Mouse (Mus musculus): Measurements from ENCODE around the gene Hsd17b11. TPM values are rescaled to one million over a fixed set of nuclear protein-coding genes. Genes with fewer than 3 reads are reported as not detected.
"Not testable (repeated sequence)": the region's sequence is repeated elsewhere in the genome, so short reads cannot be mapped to it uniquely, and the experiment has no call there.

Gene Hsd17b11
- polyA plus RNA-seq, 1 experiment from 2014 or later: 2.5 TPM

DNA sequence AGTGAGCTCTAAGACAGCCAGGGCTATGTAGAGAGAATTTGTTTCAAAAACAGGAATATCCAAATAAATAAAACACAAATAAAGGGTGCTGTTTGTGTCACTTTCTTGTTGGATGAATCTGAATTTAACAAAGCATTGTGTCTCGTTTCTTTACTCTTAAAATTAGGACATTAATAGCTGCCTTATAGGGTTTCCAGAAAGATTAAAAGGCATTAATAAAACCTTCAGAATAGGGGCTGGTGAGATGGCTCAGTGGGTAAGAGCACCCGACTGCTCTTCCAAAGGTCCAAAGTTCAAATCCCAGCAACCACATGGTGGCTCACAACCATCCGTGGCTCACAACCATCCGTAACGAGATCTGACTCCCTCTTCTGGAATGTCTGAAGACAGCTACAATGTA lies 2.5 kb upstream of the Hsd17b11 start:
- H3K27me3 ChIP-seq (replicated peaks; ENCODE audit: control insufficient read depth, insufficient read depth, low read length); H3K4me2 ChIP-seq; H3K36me3 ChIP-seq (ENCODE audit: control insufficient read depth, insufficient read depth, low read length); H3K4me3 ChIP-seq (ENCODE audit: low read depth, low read length); H3K9me3 ChIP-seq (ENCODE audit: control insufficient read depth, low read length); H3K9ac ChIP-seq (ENCODE audit: low read depth, low read length); H3K27ac ChIP-seq (ENCODE audit: low read depth, low read length); ATAC-seq (replicated peaks; ENCODE audit: low FRiP score); DNase-seq (ENCODE audit: low spot score): not testable (repeated sequence)
- 76% methylated on average over 5 of the region's 5 CpGs for WGBS
- peaks cover 12% of the 10 kb centered on the region for H3K4me1 ChIP-seq (replicated peaks; ENCODE audit: control insufficient read depth, insufficient read depth, low read length)

GRCm38 (mm10) chr5:104023289-104024020 lies 1.7 kb upstream of the Hsd17b11 start:
- no peak for ATAC-seq (replicated peaks; ENCODE audit: low FRiP score)
- H3K4me1 ChIP-seq (replicated peaks; ENCODE audit: control insufficient read depth, insufficient read depth, low read length): peaks cover 12% of the 10 kb centered on the region
- WGBS: 50% methylated on average over 8 of the region's 8 CpGs

DNA sequence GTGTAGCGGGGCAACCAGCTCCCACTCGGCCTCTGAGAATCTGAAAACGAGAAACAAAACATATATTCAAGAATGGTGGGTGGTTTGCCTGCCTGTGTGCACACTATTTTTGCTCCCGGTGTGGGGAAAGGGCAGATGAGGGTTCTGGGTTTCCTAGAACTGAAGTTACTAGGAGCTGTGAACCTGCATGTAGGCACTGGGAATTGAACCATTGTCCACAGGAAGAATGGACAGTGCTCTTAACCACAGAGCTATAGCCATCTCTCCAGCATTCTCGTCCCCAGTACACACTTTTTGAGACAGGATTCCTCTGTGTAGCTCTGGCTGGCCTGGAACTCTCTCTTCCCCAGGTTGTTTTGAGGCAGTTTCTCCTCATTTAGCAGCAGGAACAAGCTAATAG lies 839 bp upstream of the Hsd17b11 start:
- no peak for DNase-seq (ENCODE audit: low spot score)

More at GRCm38 (mm10) chr5:104023289-104024020, 1.7 kb upstream of the Hsd17b11 start:
- no peaks in the 10 kb centered on the region for H3K9me3 ChIP-seq (ENCODE audit: control insufficient read depth, low read length)
- no peak overlapping the region for H3K9ac ChIP-seq (ENCODE audit: low read depth, low read length)
- H3K36me3 ChIP-seq (ENCODE audit: control insufficient read depth, insufficient read depth, low read length): no peaks in the 10 kb centered on the region
- H3K27ac ChIP-seq (ENCODE audit: low read depth, low read length): no peak overlapping the region
- H3K27me3 ChIP-seq (replicated peaks; ENCODE audit: control insufficient read depth, insufficient read depth, low read length): no peaks in the 10 kb centered on the region; the same call in 1 of the 2 replicates
- H3K4me3 ChIP-seq (ENCODE audit: low read depth, low read length): no peak overlapping the region
- no peak for DNase-seq (ENCODE audit: low spot score)
- H3K4me2 ChIP-seq: peak overlapping the region; percentile 9; the same call in 1 of the 2 replicates

DNA sequence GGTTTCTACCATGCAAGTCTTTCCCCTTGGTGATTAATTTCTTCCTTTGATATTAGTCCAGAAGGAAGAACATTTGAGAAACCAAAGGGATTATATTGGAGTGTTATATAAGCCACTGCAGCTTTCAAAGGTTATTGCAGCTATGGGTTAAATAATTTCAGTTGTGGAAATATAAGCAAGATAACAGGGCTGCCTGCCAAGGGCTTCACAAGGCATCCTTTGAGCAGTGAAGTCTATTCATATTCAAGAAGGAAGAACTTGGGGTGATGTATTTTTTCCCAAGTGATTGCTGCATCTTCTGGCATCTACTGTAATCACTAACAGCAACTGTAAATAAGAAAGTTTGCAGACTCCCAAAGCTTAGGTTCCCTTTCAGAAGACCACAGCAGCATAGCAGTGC lies 10.3 kb downstream of the Hsd17b11 start:
- no peak overlapping the region for H3K27ac ChIP-seq (ENCODE audit: low read depth, low read length)
- no peak overlapping the region for H3K9ac ChIP-seq (ENCODE audit: low read depth, low read length)
- H3K9me3 ChIP-seq (ENCODE audit: control insufficient read depth, low read length): no peaks in the 10 kb centered on the region
- DNase-seq (ENCODE audit: low spot score): no peak
- ATAC-seq (replicated peaks; ENCODE audit: low FRiP score): no peak
- H3K4me3 ChIP-seq (ENCODE audit: low read depth, low read length): no peak overlapping the region
- H3K36me3 ChIP-seq (ENCODE audit: control insufficient read depth, insufficient read depth, low read length): no peaks in the 10 kb centered on the region
- no peaks in the 10 kb centered on the region for H3K27me3 ChIP-seq (replicated peaks; ENCODE audit: control insufficient read depth, insufficient read depth, low read length)
- no peaks in the 10 kb centered on the region for H3K4me1 ChIP-seq (replicated peaks; ENCODE audit: control insufficient read depth, insufficient read depth, low read length)
- H3K4me2 ChIP-seq: no peak overlapping the region

More for the DNA sequence above, 839 bp upstream of the Hsd17b11 start:
- H3K27me3 ChIP-seq (replicated peaks; ENCODE audit: control insufficient read depth, insufficient read depth, low read length): no peaks in the 10 kb centered on the region; the same call in 1 of the 2 replicates
- no peaks in the 10 kb centered on the region for H3K9me3 ChIP-seq (ENCODE audit: control insufficient read depth, low read length)
- no peak overlapping the region for H3K9ac ChIP-seq (ENCODE audit: low read depth, low read length)
- H3K4me2 ChIP-seq: peak overlapping the region; percentile 75
- no peak for ATAC-seq (replicated peaks; ENCODE audit: low FRiP score)
- WGBS: 37% methylated on average over 5 of the region's 5 CpGs
- H3K27ac ChIP-seq (ENCODE audit: low read depth, low read length): no peak overlapping the region
- no peak overlapping the region for H3K4me3 ChIP-seq (ENCODE audit: low read depth, low read length)
- peaks cover 12% of the 10 kb centered on the region for H3K4me1 ChIP-seq (replicated peaks; ENCODE audit: control insufficient read depth, insufficient read depth, low read length)
- H3K36me3 ChIP-seq (ENCODE audit: control insufficient read depth, insufficient read depth, low read length): no peaks in the 10 kb centered on the region

GRCm38 (mm10) chr5:104010261-104010660 lies 11.5 kb downstream of the Hsd17b11 start:
- Histone ChIP-seq H3K27ac (ENCODE audit: low read depth, low read length) (no peak overlapping the region), H3K27me3 (replicated peaks; ENCODE audit: control insufficient read depth, insufficient read depth, low read length) (no peaks in the 10 kb centered on the region), H3K36me3 (ENCODE audit: control insufficient read depth, insufficient read depth, low read length) (no peaks in the 10 kb centered on the region), H3K9ac (ENCODE audit: low read depth, low read length) (no peak overlapping the region), H3K4me1 (replicated peaks; ENCODE audit: control insufficient read depth, insufficient read depth, low read length) (no peaks in the 10 kb centered on the region), H3K4me3 (ENCODE audit: low read depth, low read length) (no peak overlapping the region), H3K9me3 (ENCODE audit: control insufficient read depth, low read length) (no peaks in the 10 kb centered on the region), H3K4me2 (no peak overlapping the region)
- ATAC-seq (replicated peaks; ENCODE audit: low FRiP score) (no peak), DNase-seq (ENCODE audit: low spot score) (no peak)
- WGBS: 90% methylated on average over 7 of the region's 7 CpGs

- Histone ChIP-seq H3K9me3 (ENCODE audit: control insufficient read depth, low read length) (no peaks in the 10 kb centered on the region), H3K4me2 (no peak overlapping the region), H3K27me3 (replicated peaks; ENCODE audit: control insufficient read depth, insufficient read depth, low read length) (no peaks in the 10 kb centered on the region), H3K27ac (ENCODE audit: low read depth, low read length) (no peak overlapping the region), H3K4me1 (replicated peaks; ENCODE audit: control insufficient read depth, insufficient read depth, low read length) (no peaks in the 10 kb centered on the region), H3K4me3 (ENCODE audit: low read depth, low read length) (no peak overlapping the region), H3K36me3 (ENCODE audit: control insufficient read depth, insufficient read depth, low read length) (no peaks in the 10 kb centered on the region), H3K9ac (ENCODE audit: low read depth, low read length) (no peak overlapping the region)
- DNase-seq (ENCODE audit: low spot score): no peak
- WGBS: 93% methylated on average over 3 of the region's 3 CpGs
- ATAC-seq (replicated peaks; ENCODE audit: low FRiP score): no peak
Observed at GRCm38 (mm10) chr5:104009421-104009820, 12.3 kb downstream of the Hsd17b11 start.

GRCm38 (mm10) chr5:104007801-104008200 lies 13.9 kb downstream of the Hsd17b11 start:
- no peak overlapping the region for H3K4me2 ChIP-seq
- no peak overlapping the region for H3K27ac ChIP-seq (ENCODE audit: low read depth, low read length)
- H3K4me1 ChIP-seq (replicated peaks; ENCODE audit: control insufficient read depth, insufficient read depth, low read length): no peaks in the 10 kb centered on the region
- ATAC-seq (replicated peaks; ENCODE audit: low FRiP score) (no peak), DNase-seq (ENCODE audit: low spot score) (no peak)
- H3K27me3 ChIP-seq (replicated peaks; ENCODE audit: control insufficient read depth, insufficient read depth, low read length): no peaks in the 10 kb centered on the region
- H3K4me3 ChIP-seq (ENCODE audit: low read depth, low read length): no peak overlapping the region
- no peaks in the 10 kb centered on the region for H3K36me3 ChIP-seq (ENCODE audit: control insufficient read depth, insufficient read depth, low read length)
- no peak overlapping the region for H3K9ac ChIP-seq (ENCODE audit: low read depth, low read length)
- WGBS: 74% methylated on average over 5 of the region's 5 CpGs
- H3K9me3 ChIP-seq (ENCODE audit: control insufficient read depth, low read length): no peaks in the 10 kb centered on the region

DNA sequence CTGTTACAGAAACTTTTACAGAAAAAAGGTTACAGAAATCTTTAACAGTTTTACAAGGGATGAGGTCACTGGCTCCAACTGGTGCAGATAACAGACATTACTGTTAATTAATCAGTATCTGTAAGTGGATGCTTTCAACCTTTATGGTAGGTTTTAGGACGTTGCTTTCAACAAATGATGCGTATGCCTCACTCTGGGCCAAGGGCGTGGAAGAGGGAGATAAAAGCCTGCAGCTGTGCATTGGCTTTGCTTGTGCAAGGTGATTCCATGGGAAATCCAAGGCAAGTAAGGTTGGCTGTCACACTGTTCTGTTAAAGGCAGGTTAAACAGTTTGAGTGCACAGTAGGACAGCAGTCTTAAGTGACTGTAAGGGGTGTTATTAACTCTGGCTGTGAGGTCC lies 14.9 kb downstream of the Hsd17b11 start:
- no peaks in the 10 kb centered on the region for H3K4me1 ChIP-seq (replicated peaks; ENCODE audit: control insufficient read depth, insufficient read depth, low read length)
- ATAC-seq (replicated peaks; ENCODE audit: low FRiP score) (no peak), DNase-seq (ENCODE audit: low spot score) (no peak)
- no peak overlapping the region for H3K9ac ChIP-seq (ENCODE audit: low read depth, low read length)
- no peaks in the 10 kb centered on the region for H3K27me3 ChIP-seq (replicated peaks; ENCODE audit: control insufficient read depth, insufficient read depth, low read length)
- no peak overlapping the region for H3K27ac ChIP-seq (ENCODE audit: low read depth, low read length)
- WGBS: 67% methylated on average over 3 of the region's 3 CpGs
- H3K4me2 ChIP-seq: no peak overlapping the region
- no peaks in the 10 kb centered on the region for H3K36me3 ChIP-seq (ENCODE audit: control insufficient read depth, insufficient read depth, low read length)
- H3K9me3 ChIP-seq (ENCODE audit: control insufficient read depth, low read length): no peaks in the 10 kb centered on the region
- H3K4me3 ChIP-seq (ENCODE audit: low read depth, low read length): no peak overlapping the region

GRCm38 (mm10) chr5:104003955-104004354 lies 17.8 kb downstream of the Hsd17b11 start:
- no peaks in the 10 kb centered on the region for H3K9me3 ChIP-seq (ENCODE audit: control insufficient read depth, low read length)
- no peaks in the 10 kb centered on the region for H3K36me3 ChIP-seq (ENCODE audit: control insufficient read depth, insufficient read depth, low read length)
- no peak overlapping the region for H3K4me2 ChIP-seq
- no peak overlapping the region for H3K27ac ChIP-seq (ENCODE audit: low read depth, low read length)
- no peak for ATAC-seq (replicated peaks; ENCODE audit: low FRiP score)
- no peaks in the 10 kb centered on the region for H3K4me1 ChIP-seq (replicated peaks; ENCODE audit: control insufficient read depth, insufficient read depth, low read length)
- no peak overlapping the region for H3K9ac ChIP-seq (ENCODE audit: low read depth, low read length)
- H3K4me3 ChIP-seq (ENCODE audit: low read depth, low read length): no peak overlapping the region
- DNase-seq (ENCODE audit: low spot score): no peak
- no peaks in the 10 kb centered on the region for H3K27me3 ChIP-seq (replicated peaks; ENCODE audit: control insufficient read depth, insufficient read depth, low read length)
- 81% methylated on average over 2 of the region's 2 CpGs for WGBS
